Comparison of ENCODE assay signal across 8 mouse cellular contexts in genomic region chr10:75517073-75517757, GRCm38 (mm10). TPM values are rescaled to one million over a fixed set of nuclear protein-coding genes. Genes with fewer than 3 reads are reported as not detected.
A peak's percentile ranks its signal among the peaks of the same experiment; 100 is the strongest.
DNase-seq lines count a peak whose midpoint lies in the region; ATAC-seq and TF ChIP-seq lines count a peak whose summit lies in the region.

Snrpd3 (plus strand) TSS chr10:75517551.

- DNase-seq in forebrain, embryonic 14.5 days (ENCODE audit: low spot score), result peak; percentile 98
- peak; percentile 94 for DNase-seq in heart, postnatal 14 days
- peak; percentile 91 for DNase-seq in layer of hippocampus, adult 11-12 months (ENCODE audit: low spot score)
- DNase-seq in lung, adult 18-20 months, result peak; percentile 96 to 97
- DNase-seq in testis, postnatal 14 days (ENCODE audit: low spot score), result peak; percentile 94

- H3K4me1 ChIP-seq in ES-Bruce4 (ENCODE audit: control insufficient read depth, insufficient read depth, low read length), result no peaks in the 10 kb centered on the region
- H3K4me1 ChIP-seq in forebrain, embryonic 14.5 days (ENCODE audit: control insufficient read depth, insufficient read depth, low read length), result peaks cover 14% of the 10 kb centered on the region; the same call in 1 of the 2 replicates
- peaks cover 54% of the 10 kb centered on the region for H3K4me1 ChIP-seq in neural tube, embryonic 15.5 days

- H3K9ac ChIP-seq in ES-Bruce4 (ENCODE audit: low read depth, poor library complexity, severe bottlenecking), result peak within 1 kb of the TSS; percentile 94
- peak within 1 kb of the TSS; percentile 94 for H3K9ac ChIP-seq in forebrain, embryonic 14.5 days (ENCODE audit: low read length)
- H3K9ac ChIP-seq in neural tube, embryonic 15.5 days (replicated peaks), result peak within 1 kb of the TSS; percentile 94

- TF ChIP-seq EP300 in ES-Bruce4 (IDR thresholded peaks at IDR 0.05; ENCODE audit: insufficient read depth, low read depth, low read length), result no peak

- peak within 1 kb of the TSS; percentile 100 for H3K4me3 ChIP-seq in ES-Bruce4 (ENCODE audit: low read depth, low read length)
- H3K4me3 ChIP-seq in forebrain, embryonic 14.5 days (ENCODE audit: low read depth, low read length), result peak within 1 kb of the TSS; percentile 85
- H3K4me3 ChIP-seq in neural tube, embryonic 15.5 days (replicated peaks), result peak within 1 kb of the TSS; percentile 91

- H3K36me3 ChIP-seq in ES-Bruce4 (ENCODE audit: control insufficient read depth, insufficient read depth, low read length, poor library complexity, severe bottlenecking), result peaks cover 27% of the 10 kb centered on the region
- H3K36me3 ChIP-seq in forebrain, embryonic 14.5 days (ENCODE audit: control insufficient read depth, insufficient read depth, low read length), result peaks cover 26% of the 10 kb centered on the region
- H3K36me3 ChIP-seq in neural tube, embryonic 15.5 days, result peaks cover 30% of the 10 kb centered on the region

- peak; percentile 78 for ATAC-seq in cerebellum, adult (ENCODE audit: insufficient number of reproducible peaks, low FRiP score, low TSS enrichment)
- ATAC-seq in forebrain, embryonic 14.5 days, result peak; percentile 96
- peak; percentile 98 for ATAC-seq in neural tube, embryonic 15.5 days (ENCODE audit: low FRiP score)

- intact Hi-C loops in heart, postnatal 14 days (cut with DNase I), result no loop called here

- no peak for TF ChIP-seq CTCF in ES-Bruce4 (IDR thresholded peaks at IDR 0.05; ENCODE audit: low read depth, low read length)

- no peak for TF ChIP-seq POLR2A in ES-Bruce4 (IDR thresholded peaks at IDR 0.05; ENCODE audit: insufficient read depth, low read length)

- H3K27me3 ChIP-seq in ES-Bruce4 (ENCODE audit: control insufficient read depth, insufficient read depth, low read length, poor library complexity, severe bottlenecking), result no peaks in the 10 kb centered on the region
- H3K27me3 ChIP-seq in forebrain, embryonic 14.5 days (replicated peaks; ENCODE audit: control insufficient read depth, insufficient read depth, low read length), result no peaks in the 10 kb centered on the region
- H3K27me3 ChIP-seq in neural tube, embryonic 15.5 days (replicated peaks), result no peaks in the 10 kb centered on the region

- H3K4me2 ChIP-seq in forebrain, embryonic 14.5 days (ENCODE audit: low read length), result peak within 1 kb of the TSS; percentile 90
- peak within 1 kb of the TSS; percentile 73 for H3K4me2 ChIP-seq in neural tube, embryonic 15.5 days

- peak within 1 kb of the TSS; percentile 71 for H3K27ac ChIP-seq in ES-Bruce4 (ENCODE audit: insufficient read depth, low read length)
- peak within 1 kb of the TSS; percentile 96 for H3K27ac ChIP-seq in forebrain, embryonic 14.5 days (ENCODE audit: low read depth, low read length)
- H3K27ac ChIP-seq in neural tube, embryonic 15.5 days (replicated peaks), result peak within 1 kb of the TSS; percentile 99

- no peaks in the 10 kb centered on the region for H3K9me3 ChIP-seq in ES-Bruce4 (replicated peaks; ENCODE audit: control insufficient read depth, insufficient read depth, low read length, poor library complexity, severe bottlenecking)
- H3K9me3 ChIP-seq in forebrain, embryonic 14.5 days (replicated peaks; ENCODE audit: control insufficient read depth, low read length), result no peaks in the 10 kb centered on the region
- H3K9me3 ChIP-seq in neural tube, embryonic 15.5 days (replicated peaks), result no peaks in the 10 kb centered on the region

- WGBS in forebrain, embryonic 14.5 days, result under 1% methylated on average over 47 of the region's 52 CpGs
- WGBS in neural tube, embryonic 15.5 days, result 0% methylated on average over 40 of the region's 52 CpGs

RNA-seq across cellular contexts. Expression of gene Snrpd3, which starts in this region (rescaled TPM):
- 506 and 548 TPM in 2 replicates for polyA plus RNA-seq in ES-Bruce4 (2011; ENCODE audit: insufficient read depth, insufficient read length, low read depth, missing spikeins)
- 137 and 144 TPM in 2 replicates for polyA plus RNA-seq in forebrain, embryonic 14.5 days (2014; fragmentation: Nextera tagmentation; extraction: Ambion mirVana)
- total RNA-seq in heart, postnatal 14 days (2021), result 10 to 100 TPM; 56.0 to 68.3 TPM
- polyA plus RNA-seq in neural tube, embryonic 15.5 days (2015; fragmentation: Nextera tagmentation; extraction: Ambion mirVana), result 136 and 143 TPM in 2 replicates

Comparison
In these comparisons a context has a peak if more than half of its experiments do, and no peak if none do; other contexts are left out.
1. Peak in every context shown above with its lines: DNase-seq, ATAC-seq, H3K4me3 ChIP-seq and H3K27ac ChIP-seq.